Mouse (Mus musculus) erythroid progenitor cell, adult 5-6 weeks (primary cell): ENCODE data around the gene Tdpoz4. TPM values are rescaled to one million over a fixed set of nuclear protein-coding genes. Genes with fewer than 3 reads are reported as not detected.
"Not testable (repeated sequence)": the region's sequence is repeated elsewhere in the genome, so short reads cannot be mapped to it uniquely, and the experiment has no call there.

Source experiments
- ATAC-seq: replicated peaks from 2 replicates; pipeline ENCODE4 v1.8.0; 2016; ENCODE audit warnings: moderate number of reproducible peaks, mild to moderate bottlenecking, moderate TSS enrichment, inconsistent platforms; ENCODE audit not compliant: poor library complexity, low FRiP score, severe bottlenecking
- total RNA-seq, 2 experiments: library from RNA; stranded (forward) in 1 of 2; stranded (reverse) in 1 of 2; fragments of 150-400 nt in 1 of 2; fragments of 186-747, 209-891 nt in 1 of 2; gene quantifications; 2 replicates each; pipeline versions ENCODE4 v1.2.3 to v1.2.4; 2015 to 2017; ENCODE audit warnings: low replicate concordance in 2 of 2

Tdpoz4 gene
- not detected in 2 replicates for total RNA-seq (2015; ENCODE audit: low replicate concordance)
- total RNA-seq (2017; ENCODE audit: low replicate concordance) = not detected in 2 replicates

- not testable (repeated sequence) for ATAC-seq
Observed at GRCm38 (mm10) chr3:93796098-93796497, at the start of gene Tdpoz4. TSS of gene Tdpoz4 (plus strand) at chr3:93796398.

GRCm38 (mm10) chr3:93754022-93754421 lies 42.2 kb upstream of the Tdpoz4 start:
- ATAC-seq = not testable (repeated sequence)

GRCm38 (mm10) chr3:93772700-93773099 lies 23.5 kb upstream of the Tdpoz4 start, which contains the start of gene Gm5773:
TSS of gene Gm5773 (plus strand) at chr3:93773000.
- not testable (repeated sequence) for ATAC-seq

GRCm38 (mm10) chr3:93813341-93813740 lies 17.1 kb downstream of the Tdpoz4 start:
- ATAC-seq = not testable (repeated sequence)

GRCm38 (mm10) chr3:93825720-93826119 lies 29.5 kb downstream of the Tdpoz4 start, which contains the start of gene Tdpoz3:
TSS of gene Tdpoz3 (plus strand) at chr3:93826020.
- ATAC-seq = not testable (repeated sequence)

Other genes with a start within 250 kb of the Tdpoz4 start
- gene S100a10, start 241.3 kb upstream of the Tdpoz4 start, total RNA-seq (2015; ENCODE audit: low replicate concordance) = 41.1 and 59.5 TPM in 2 replicates
- 48.9 and 71.8 TPM in 2 replicates for gene S100a10, start 241.3 kb upstream of the Tdpoz4 start, total RNA-seq (2017; ENCODE audit: low replicate concordance)
- not detected in 2 replicates for gene Tdpoz2, start 143.7 kb upstream of the Tdpoz4 start, total RNA-seq (2015; ENCODE audit: low replicate concordance)
- not detected in 2 replicates for gene Tdpoz2, start 143.7 kb upstream of the Tdpoz4 start, total RNA-seq (2017; ENCODE audit: low replicate concordance)
- not detected in 2 replicates for gene Tdpoz1, start 120.1 kb upstream of the Tdpoz4 start, total RNA-seq (2015; ENCODE audit: low replicate concordance)
- not detected in 2 replicates for gene Tdpoz1, start 120.1 kb upstream of the Tdpoz4 start, total RNA-seq (2017; ENCODE audit: low replicate concordance)
- not detected in 2 replicates for gene Gm37596, start 103.3 kb upstream of the Tdpoz4 start, total RNA-seq (2015; ENCODE audit: low replicate concordance)
- gene Gm37596, start 103.3 kb upstream of the Tdpoz4 start, total RNA-seq (2017; ENCODE audit: low replicate concordance) = not detected in 2 replicates
- gene Gm5773, start 23.4 kb upstream of the Tdpoz4 start, total RNA-seq (2015; ENCODE audit: low replicate concordance) = not detected in 2 replicates
- not detected in 2 replicates for gene Gm5773, start 23.4 kb upstream of the Tdpoz4 start, total RNA-seq (2017; ENCODE audit: low replicate concordance)
- gene Tdpoz3, start 29.6 kb downstream of the Tdpoz4 start, total RNA-seq (2015; ENCODE audit: low replicate concordance) = not detected in 2 replicates
- gene Tdpoz3, start 29.6 kb downstream of the Tdpoz4 start, total RNA-seq (2017; ENCODE audit: low replicate concordance) = not detected in 2 replicates
- not detected in 2 replicates for gene Gm9117, start 147.1 kb downstream of the Tdpoz4 start, total RNA-seq (2015; ENCODE audit: low replicate concordance)
- not detected in 2 replicates for gene Gm9117, start 147.1 kb downstream of the Tdpoz4 start, total RNA-seq (2017; ENCODE audit: low replicate concordance)
- gene Tdpoz5, start 164.9 kb downstream of the Tdpoz4 start, total RNA-seq (2015; ENCODE audit: low replicate concordance) = not detected in 2 replicates
- not detected in 2 replicates for gene Tdpoz5, start 164.9 kb downstream of the Tdpoz4 start, total RNA-seq (2017; ENCODE audit: low replicate concordance)